Mouse (Mus musculus) natural killer cell, adult 2 months (primary cell): ENCODE measurements around the gene Irak3.

Experiments
- DNase-seq, 2 experiments: peaks; one replicate each; pipeline ENCODE4 v3.0.0; 2022; ENCODE audit warnings: low spot score in 2 of 2

Irak3 gene

GRCm38 (mm10) chr10:120204591-120205210 lies 2.8 kb upstream of the Irak3 start:
- no peak for DNase-seq

GRCm38 (mm10) chr10:120202467-120203250 lies 729 bp upstream of the Irak3 start:
- peak in 1 of 2 experiments; percentile 57 for DNase-seq

GRCm38 (mm10) chr10:120201131-120201921 lies 604 bp downstream of the Irak3 start, which contains the start of gene Tmbim4:
Tmbim4 (plus strand) TSS chr10:120201590.
- DNase-seq = peak; percentile 51 to 70

DNA sequence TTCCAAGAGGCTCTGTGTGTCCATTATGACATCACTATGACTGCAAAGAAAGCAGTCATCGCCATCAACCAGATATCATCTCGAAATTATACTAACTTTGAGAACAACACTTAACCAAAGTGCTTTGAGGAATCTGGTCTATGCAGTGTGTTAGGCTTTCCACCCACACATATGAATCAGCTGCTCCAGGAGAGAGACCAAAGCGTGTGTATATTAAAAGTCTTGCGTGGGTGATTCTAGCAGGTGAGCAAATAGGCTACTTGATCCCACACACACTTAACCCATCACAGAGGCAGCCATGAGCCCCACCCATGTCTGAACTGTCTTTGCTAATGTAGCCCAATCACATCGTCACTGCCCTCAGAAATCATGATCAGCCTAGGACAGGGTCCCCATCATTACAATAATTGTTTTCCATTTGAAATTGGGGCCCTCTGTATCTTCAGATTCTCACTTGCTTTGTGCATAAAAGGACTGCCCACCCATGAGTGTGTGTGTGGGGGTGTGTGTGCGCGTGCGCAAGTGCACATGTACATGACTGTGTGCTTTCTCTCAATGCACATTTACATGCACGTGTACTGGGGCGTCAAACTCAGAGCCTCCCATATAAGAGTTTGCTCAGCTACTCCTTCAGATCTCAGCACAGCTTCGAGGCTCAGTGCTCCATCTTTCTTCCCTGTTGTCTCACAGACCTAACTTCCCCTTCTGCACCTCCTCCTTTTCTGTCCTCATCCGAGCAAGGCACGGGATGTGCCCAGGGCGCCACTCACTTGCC lies 4.7 kb downstream of the Irak3 start:
- DNase-seq = no peak

DNA sequence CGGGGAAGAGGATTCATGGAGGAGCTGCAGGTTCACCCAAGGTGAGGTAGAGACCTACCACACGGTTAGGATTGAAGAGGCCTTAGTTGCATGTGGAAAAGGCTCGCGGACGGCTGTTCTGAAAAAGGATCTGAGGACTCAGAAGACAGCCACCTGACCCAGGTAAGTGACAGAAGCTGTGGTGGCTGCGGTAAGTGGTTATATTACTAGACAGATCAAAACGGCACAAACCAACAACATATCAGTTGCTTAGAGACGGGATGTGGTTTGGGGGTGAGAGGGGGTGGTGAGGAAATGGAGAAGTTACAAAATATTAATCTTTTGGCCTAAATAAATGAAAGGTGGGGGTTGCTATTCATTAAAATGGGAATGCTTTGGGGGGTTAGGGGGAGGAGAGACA lies 8.7 kb downstream of the Irak3 start:
- peak; percentile 71 to 81 for DNase-seq

GRCm38 (mm10) chr10:120192278-120192677 lies 9.7 kb downstream of the Irak3 start:
- no peak for DNase-seq

GRCm38 (mm10) chr10:120191165-120191564 lies 10.8 kb downstream of the Irak3 start:
- DNase-seq = peak in 1 of 2 experiments; percentile 59

DNA sequence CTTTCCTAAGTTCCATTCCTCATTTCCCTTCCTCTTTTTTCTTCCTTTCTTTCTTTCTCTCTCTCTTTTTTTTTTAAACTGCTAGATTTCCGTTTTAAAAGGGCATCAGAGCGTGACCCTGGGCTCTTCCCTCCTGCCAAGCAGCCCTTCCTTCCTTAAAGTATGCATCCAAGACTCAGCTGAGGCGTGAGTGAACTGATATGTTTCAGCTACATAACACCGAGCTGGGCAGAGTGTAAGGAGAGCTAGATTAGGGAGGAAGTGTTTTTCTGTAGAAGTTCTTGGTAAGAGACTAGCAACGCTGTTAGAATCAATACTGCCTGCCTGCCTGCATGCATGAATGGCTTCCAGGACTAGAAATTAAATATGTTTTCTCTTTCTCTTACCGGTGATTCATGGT lies 12.1 kb downstream of the Irak3 start:
- peak in 1 of 2 experiments; percentile 7 for DNase-seq

GRCm38 (mm10) chr10:120189276-120189675 lies 12.7 kb downstream of the Irak3 start:
- DNase-seq = peak in 1 of 2 experiments; percentile 24

DNA sequence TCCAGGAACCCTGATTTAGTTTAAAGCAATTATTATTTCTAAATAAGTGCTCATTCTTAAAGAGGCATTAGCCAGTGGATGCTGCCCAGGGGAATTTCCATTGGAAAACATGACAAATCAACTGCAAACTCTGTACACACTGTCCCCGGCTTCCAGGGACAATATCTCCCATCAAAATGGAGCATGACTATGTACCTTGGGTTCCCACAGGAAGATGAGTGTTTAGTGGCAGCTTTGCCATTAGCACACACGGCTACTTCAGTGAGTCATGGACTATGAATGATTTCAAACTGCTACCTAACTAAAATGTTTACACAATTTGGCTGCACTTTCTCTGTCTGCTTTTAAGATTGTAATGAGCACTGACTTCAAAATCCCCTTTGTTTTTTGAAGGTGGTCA lies 13.4 kb downstream of the Irak3 start:
- DNase-seq = no peak

DNA sequence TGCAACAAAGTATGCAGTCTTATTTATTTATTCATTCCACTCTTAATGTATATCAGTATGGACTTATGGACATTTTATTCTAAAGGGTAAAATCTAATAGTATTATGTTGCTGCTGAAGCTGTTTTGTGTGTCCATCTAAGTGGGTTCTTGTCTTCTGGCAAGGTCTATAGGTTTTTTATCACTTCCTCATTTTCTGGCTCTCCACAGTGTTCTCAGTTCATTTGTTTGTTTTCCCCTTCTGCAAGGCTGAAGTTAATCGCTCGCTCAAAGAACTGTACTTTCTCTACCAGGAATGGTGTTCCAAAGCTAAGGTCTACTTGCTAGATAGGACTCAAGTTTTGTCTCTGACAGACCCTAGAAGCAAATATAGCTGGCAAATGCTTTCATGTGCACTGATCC lies 18.6 kb downstream of the Irak3 start:
- DNase-seq = no peak

- DNase-seq = peak in 1 of 2 experiments; percentile 47
Measured at GRCm38 (mm10) chr10:120182887-120183286, 19.0 kb downstream of the Irak3 start.

DNA sequence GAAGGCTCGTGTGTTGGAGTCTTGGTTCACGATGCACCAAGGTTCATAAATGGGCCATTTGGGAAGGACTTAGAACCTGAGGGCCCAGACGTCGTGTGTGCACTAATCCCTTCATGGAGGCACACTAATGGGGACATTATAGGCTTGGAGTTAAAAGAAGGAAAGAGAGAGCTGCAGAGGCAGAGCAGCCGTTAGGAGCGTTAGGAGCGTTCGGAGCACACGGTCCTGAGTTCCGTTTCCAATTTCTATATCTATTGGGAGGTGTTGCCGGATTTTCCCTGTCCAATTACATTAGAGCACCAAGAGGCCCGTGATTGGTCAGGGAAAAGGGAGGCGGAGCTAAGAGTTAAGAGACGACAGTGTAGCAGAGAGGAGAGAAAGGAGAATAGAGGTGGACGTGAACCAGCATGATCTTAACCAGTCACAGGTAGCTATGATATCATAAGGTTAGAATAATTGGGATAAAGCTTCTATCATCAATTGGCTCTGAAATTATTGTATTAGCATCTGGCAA lies 27.7 kb downstream of the Irak3 start:
- DNase-seq = no peak

GRCm38 (mm10) chr10:120171340-120171739 lies 30.6 kb downstream of the Irak3 start:
- DNase-seq = no peak

DNA sequence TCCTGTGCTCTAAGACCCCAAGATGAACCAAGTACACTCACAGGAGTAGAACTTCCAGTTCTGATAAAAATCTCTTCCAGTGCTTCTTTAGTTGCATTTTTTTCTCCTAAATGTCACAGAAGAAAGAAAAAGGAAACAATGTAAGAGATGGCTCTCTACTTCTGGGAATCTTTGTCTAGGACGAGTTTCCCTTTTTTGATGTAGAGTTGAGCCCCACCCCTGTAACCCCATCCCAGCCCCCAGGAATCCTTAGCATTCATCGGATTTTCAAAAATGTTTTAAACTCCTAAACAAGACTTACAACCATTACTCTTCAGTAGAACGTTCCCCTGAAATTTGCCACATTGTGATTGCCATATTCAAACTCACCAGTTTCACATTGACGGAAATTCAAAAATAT lies 31.7 kb downstream of the Irak3 start:
- DNase-seq = no peak

GRCm38 (mm10) chr10:120169841-120170240 lies 32.1 kb downstream of the Irak3 start:
- DNase-seq = no peak

GRCm38 (mm10) chr10:120169064-120169463 lies 32.9 kb downstream of the Irak3 start:
- DNase-seq = no peak

- no peak for DNase-seq
Measured at GRCm38 (mm10) chr10:120168070-120168469, 33.9 kb downstream of the Irak3 start.

DNA sequence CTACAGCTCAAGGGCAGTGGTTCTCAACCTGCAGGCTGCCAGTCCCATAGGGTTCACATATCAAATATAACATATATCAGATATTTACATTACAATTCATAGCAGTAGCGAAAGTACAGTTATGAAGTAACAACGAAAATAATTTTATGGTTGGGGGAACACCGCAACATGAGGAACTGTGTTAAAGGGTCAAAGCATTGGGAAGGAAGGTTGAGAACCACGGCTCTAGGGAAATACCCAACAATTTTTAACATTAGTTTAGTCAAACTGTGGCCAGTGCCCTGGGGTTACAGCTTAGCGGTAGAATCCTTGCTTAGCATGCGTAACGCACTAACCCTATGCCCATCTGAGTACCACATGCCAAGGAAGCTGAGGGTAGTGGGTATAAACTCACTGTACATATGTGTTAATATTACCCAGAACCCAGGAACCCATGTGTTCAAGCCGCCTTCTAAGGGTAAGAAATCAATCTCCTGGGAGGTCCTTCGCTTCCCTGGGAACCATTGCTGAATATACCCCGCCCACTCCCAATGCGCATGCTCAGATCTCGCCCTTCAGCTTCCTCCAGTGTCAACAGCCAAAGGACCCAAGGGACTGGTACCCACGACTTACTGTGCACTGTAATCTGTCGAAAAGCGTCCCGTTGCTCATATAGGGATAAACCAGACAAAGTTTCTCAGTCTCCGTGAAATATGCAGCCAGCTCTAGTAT lies 36.0 kb downstream of the Irak3 start:
- DNase-seq = no peak

GRCm38 (mm10) chr10:120164931-120165792 lies 36.8 kb downstream of the Irak3 start:
- no peak for DNase-seq
